Mouse (Mus musculus) ES-E14 (cell line): ENCODE measurements at regions not wholly inside any gene's neighbourhood (a gene's known extent, or its start where the extent isn't known, plus 50 kb on each side); places are given as distances from the start of the nearest gene placed in this dataset.

Experiments
- DNase-seq: peaks from one replicate; pipeline ENCODE4 v3.0.0-alpha.2; 2013; ENCODE audit warnings: low read depth, low spot score
- H3K27ac ChIP-seq: 2 replicates; pipeline ENCODE4 v1.5.1; 2012; ENCODE audit warnings: low read depth, mild to moderate bottlenecking, low read length, moderate library complexity, mixed read lengths; ENCODE audit not compliant: poor library complexity, insufficient read depth, severe bottlenecking
- H3K36me3 ChIP-seq: 2 replicates; pipeline ENCODE4 v1.6.1; 2012; ENCODE audit warnings: mild to moderate bottlenecking, low read length, moderate library complexity, mixed read lengths; ENCODE audit not compliant: control insufficient read depth, poor library complexity, insufficient read depth, severe bottlenecking
- H3K4me1 ChIP-seq, 2 experiments: fragments of 150-350 bp in 1 of 2; sonication (generic) in 1 of 2; 2 replicates each; pipeline ENCODE4 v1.6.1; 2012; ENCODE audit warnings: low read length in 2 of 2, mild to moderate bottlenecking in 1 of 2, mixed read lengths in 1 of 2; ENCODE audit not compliant: control insufficient read depth in 2 of 2, insufficient read depth in 2 of 2, poor library complexity in 1 of 2
- H3K4me3 ChIP-seq, 2 experiments: fragments of 150-350 bp in 1 of 2; sonication (generic) in 1 of 2; 2 replicates each; pipeline ENCODE4 v1.5.1; 2012; ENCODE audit warnings: low read length in 2 of 2, low read depth in 1 of 2, mild to moderate bottlenecking in 1 of 2, mixed read lengths in 1 of 2; ENCODE audit not compliant: insufficient read depth in 1 of 2, poor library complexity in 1 of 2, severe bottlenecking in 1 of 2
- H3K9ac ChIP-seq: 2 replicates; pipeline ENCODE4 v1.6.1; 2012; ENCODE audit warnings: low read depth, mild to moderate bottlenecking, low read length, mixed read lengths; ENCODE audit not compliant: poor library complexity, insufficient read depth, severe bottlenecking
- H3K9me3 ChIP-seq: fragments of 150-350 bp; sonication (generic); 2 replicates; pipeline ENCODE4 v1.6.1; 2012; ENCODE audit warnings: low read depth, mild to moderate bottlenecking, low read length; ENCODE audit not compliant: control insufficient read depth, insufficient read depth
- CHD2 ChIP-seq: IDR thresholded peaks from 2 replicates; pipeline ENCODE4 v1.6.1; 2014; ENCODE audit warnings: mild to moderate bottlenecking, low read depth, low read length, inconsistent platforms
- HCFC1 ChIP-seq: IDR thresholded peaks from 2 replicates; pipeline ENCODE4 v1.6.1; 2012; ENCODE audit warnings: low read length, inconsistent platforms, borderline replicate concordance; ENCODE audit not compliant: insufficient read depth
- MAFK ChIP-seq: IDR thresholded peaks from 2 replicates; pipeline ENCODE4 v1.6.1; 2014; ENCODE audit warnings: mild to moderate bottlenecking, low read depth, low read length, inconsistent platforms; ENCODE audit not compliant: insufficient read depth
- ZC3H11A ChIP-seq: IDR thresholded peaks from 2 replicates; pipeline ENCODE4 v1.6.1; 2012; ENCODE audit warnings: low read depth, mild to moderate bottlenecking, inconsistent platforms, low read length, borderline replicate concordance
- ZNF384 ChIP-seq: IDR thresholded peaks from 2 replicates; pipeline ENCODE4 v1.6.1; 2012; ENCODE audit warnings: low read depth, low read length, inconsistent platforms
- in situ Hi-C, 2 experiments: fragments of 600-800 bp; cut with MboI; formaldehyde crosslinking; loops; one replicate each; pipeline ENCODE4 v1.15.1; 2025; ENCODE audit warnings: low sequenced_read_pairs in 2 of 2, inconsistent platforms in 1 of 2; ENCODE audit not compliant: unreplicated experiment in 2 of 2

DNA sequence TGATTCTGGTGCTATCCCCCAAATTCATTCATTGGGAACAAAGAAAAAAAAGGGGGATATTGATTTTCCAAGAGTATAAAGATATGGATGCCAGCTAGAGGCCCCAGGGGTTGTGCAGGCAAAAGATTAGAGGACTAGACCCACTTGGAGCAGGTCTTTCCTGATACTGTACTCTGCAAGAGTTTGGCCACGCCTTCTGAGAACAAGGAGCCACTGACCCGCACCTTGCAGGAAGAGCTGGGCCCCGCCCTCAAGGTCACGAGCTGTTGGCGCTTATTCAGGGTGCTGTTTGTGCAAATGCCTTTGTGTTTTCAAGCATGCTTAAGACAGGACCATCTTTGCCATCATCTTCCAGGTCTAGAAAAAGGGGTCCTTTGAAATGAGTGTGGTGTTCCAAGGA lies 54.5 kb upstream of the Slc7a1 start:
- Histone ChIP-seq H3K36me3 (no peaks in the 10 kb centered on the region), H3K27ac (no peak overlapping the region), H3K4me1 (peaks cover 5% of the 10 kb centered on the region in 2 experiments; a peak in 1 of 4 replicates), H3K9ac (no peak overlapping the region), H3K9me3 (no peaks in the 10 kb centered on the region), H3K4me3 (no peak overlapping the region)
- DNase-seq: no peak
- TF ChIP-seq ZNF384: no peak
- TF ChIP-seq HCFC1: no peak
- TF ChIP-seq MAFK: no peak
- TF ChIP-seq ZC3H11A: no peak
- no peak for TF ChIP-seq CHD2
- in situ Hi-C loops: loop anchor here in 1 of 2 experiments (5.0 kb wide), 1 partner anchor 127 kb away; no protein-coding TSS in a partner anchor

- TF ChIP-seq HCFC1: no peak
- TF ChIP-seq ZC3H11A: no peak
- TF ChIP-seq ZNF384: no peak
- TF ChIP-seq MAFK: no peak
- no peak for TF ChIP-seq CHD2
- no peak for DNase-seq
- Histone ChIP-seq H3K9ac (no peak overlapping the region), H3K4me1 (peaks cover 5% of the 10 kb centered on the region in 2 experiments; a peak in 1 of 4 replicates), H3K9me3 (no peaks in the 10 kb centered on the region), H3K36me3 (no peaks in the 10 kb centered on the region), H3K27ac (no peak overlapping the region), H3K4me3 (no peak overlapping the region)
- in situ Hi-C loops: loop anchor here in 1 of 2 experiments (5.0 kb wide), 1 partner anchor 126 kb away; no protein-coding TSS in a partner anchor
Observed at GRCm38 (mm10) chr5:148453776-148454175, 54.1 kb upstream of the Slc7a1 start.

DNA sequence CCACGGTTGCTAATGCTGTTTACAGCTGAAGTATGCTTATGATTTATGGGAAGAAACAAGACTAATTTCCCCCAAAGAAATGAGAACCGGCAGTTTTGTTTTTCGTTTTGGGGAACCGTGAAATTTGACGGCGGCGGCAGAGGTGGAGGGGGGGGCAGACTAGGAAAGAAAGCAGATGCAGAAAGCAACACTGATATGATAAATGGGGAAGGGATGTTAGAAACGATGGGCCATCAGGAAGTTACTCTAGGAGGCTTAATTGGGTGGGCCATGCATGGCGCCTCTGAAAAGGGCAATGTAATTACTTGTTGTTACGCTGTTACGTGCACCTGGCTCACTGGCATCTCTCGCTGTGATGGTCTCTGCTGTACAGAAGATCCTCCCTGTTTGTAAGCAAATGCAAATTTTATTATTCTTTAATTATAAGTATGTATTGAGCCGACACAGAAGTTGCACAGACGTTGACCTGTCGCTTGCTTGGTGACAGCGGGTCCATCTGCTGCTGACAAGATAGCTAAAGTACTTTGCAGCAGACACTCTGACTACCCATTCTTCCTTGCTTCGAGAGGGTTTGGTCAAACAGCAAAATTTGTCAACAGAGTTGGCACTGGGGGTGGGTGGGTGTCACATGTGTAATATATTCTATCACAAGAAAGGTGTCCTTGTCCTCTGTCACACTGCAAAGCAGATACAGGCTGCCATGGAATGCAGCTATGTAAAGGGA lies 53.4 kb upstream of the Slc7a1 start:
- Histone ChIP-seq H3K9me3 (no peaks in the 10 kb centered on the region), H3K36me3 (no peaks in the 10 kb centered on the region), H3K27ac (no peak overlapping the region), H3K4me1 (peaks cover 5% of the 10 kb centered on the region in 2 experiments; a peak in 1 of 4 replicates), H3K4me3 (no peak overlapping the region), H3K9ac (no peak overlapping the region)
- no peak for TF ChIP-seq MAFK
- no peak for TF ChIP-seq ZNF384
- no peak for TF ChIP-seq ZC3H11A
- no peak for TF ChIP-seq HCFC1
- TF ChIP-seq CHD2: no peak
- no peak for DNase-seq
- in situ Hi-C loops: loop anchor here in 1 of 2 experiments (5.0 kb wide), 1 partner anchor 126 kb away; no protein-coding TSS in a partner anchor

DNA sequence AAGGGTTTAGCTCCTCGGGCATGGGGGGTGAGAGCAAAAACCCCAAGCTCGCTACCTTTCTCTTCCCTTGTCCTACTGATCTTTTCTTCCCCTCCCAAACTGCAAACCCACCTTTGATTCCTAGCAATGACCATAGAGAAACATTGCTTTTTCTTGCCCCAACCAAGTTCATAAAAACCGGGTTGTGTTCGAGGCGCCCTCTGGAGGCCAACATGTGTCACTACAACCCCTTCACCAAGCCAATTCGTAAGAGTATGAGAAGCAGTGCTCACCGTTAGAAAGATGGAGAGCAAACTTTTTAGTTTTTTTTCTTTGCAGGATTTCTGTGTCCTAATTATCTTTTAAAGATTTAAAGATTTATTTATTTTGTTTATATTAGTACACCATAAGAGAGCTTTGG lies 52.1 kb upstream of the Slc7a1 start:
- Histone ChIP-seq H3K9me3 (no peaks in the 10 kb centered on the region), H3K9ac (no peak overlapping the region), H3K36me3 (no peaks in the 10 kb centered on the region), H3K4me1 (peaks cover 5% of the 10 kb centered on the region in 2 experiments; a peak in 1 of 4 replicates), H3K4me3 (no peak overlapping the region), H3K27ac (no peak overlapping the region)
- in situ Hi-C loops: loop anchor here in 1 of 2 experiments (5.0 kb wide), 1 partner anchor 125 kb away; no protein-coding TSS in a partner anchor
- TF ChIP-seq ZNF384 (no peak), ZC3H11A (no peak), CHD2 (no peak), MAFK (no peak), HCFC1 (no peak)
- DNase-seq: peak; percentile 54
